Mouse (Mus musculus) gastrocnemius, adult 2 months (tissue): ENCODE measurements at regions not wholly inside any gene's neighbourhood (a gene's known extent, or its start where the extent isn't known, plus 50 kb on each side); places are given as distances from the start of the nearest gene placed in this dataset.

Experiments
- DNase-seq: peaks from one replicate; pipeline ENCODE4 v3.0.0; 2022
- H3K27ac ChIP-seq: fragments of 200-600 bp; 2 replicates; pipeline ENCODE4 v1.8.1; 2022; ENCODE audit warnings: mild to moderate bottlenecking
- H3K4me3 ChIP-seq: fragments of 200-600 bp; 2 replicates; pipeline ENCODE4 v1.8.1; 2022; ENCODE audit warnings: mild to moderate bottlenecking, moderate library complexity
- CTCF ChIP-seq: fragments of 200-600 bp; IDR thresholded peaks from 2 replicates; pipeline ENCODE4 v1.8.1; 2022; ENCODE audit warnings: antibody characterized with exemption, mild to moderate bottlenecking, moderate library complexity
- intact Hi-C: fragments of 180-260 bp; cut with DNase I; formaldehyde crosslinking; loops from one replicate; pipeline ENCODE4 v1.15.1; 2025

DNA sequence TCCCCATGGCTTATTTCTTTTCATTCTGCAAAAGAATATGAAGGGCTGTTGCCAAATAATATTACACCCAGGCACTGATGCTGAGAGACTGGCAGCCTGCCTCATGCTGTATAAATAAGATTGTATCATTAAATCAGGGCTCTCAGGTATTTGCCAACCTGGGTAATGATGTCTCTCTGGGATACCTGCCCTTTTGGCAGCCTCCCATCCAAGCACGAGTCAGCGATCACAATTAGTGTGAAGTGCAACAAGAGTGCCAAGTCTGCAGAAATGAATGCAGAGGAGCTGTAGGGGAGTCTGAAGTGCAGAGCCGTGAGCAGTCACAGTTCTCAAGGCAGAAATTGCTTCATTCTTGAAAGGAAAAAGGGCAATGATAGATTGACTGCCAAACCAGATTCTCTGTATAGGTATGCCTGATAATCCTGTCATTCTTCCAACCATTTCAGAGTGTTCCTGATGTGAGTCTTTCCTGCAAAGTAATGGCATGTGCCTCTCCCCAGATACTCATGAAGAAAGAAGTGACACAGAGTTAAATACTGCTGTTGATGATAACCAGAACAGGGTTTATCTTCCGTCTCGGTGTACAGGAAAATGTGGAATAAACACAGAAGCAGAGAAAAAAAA lies 1241.6 kb downstream of the Mat2b start:
- DNase-seq = no peak
- intact Hi-C loops = no loop called here
- no peak overlapping the region for H3K27ac ChIP-seq
- H3K4me3 ChIP-seq = no peak overlapping the region
- TF ChIP-seq CTCF = no peak

DNA sequence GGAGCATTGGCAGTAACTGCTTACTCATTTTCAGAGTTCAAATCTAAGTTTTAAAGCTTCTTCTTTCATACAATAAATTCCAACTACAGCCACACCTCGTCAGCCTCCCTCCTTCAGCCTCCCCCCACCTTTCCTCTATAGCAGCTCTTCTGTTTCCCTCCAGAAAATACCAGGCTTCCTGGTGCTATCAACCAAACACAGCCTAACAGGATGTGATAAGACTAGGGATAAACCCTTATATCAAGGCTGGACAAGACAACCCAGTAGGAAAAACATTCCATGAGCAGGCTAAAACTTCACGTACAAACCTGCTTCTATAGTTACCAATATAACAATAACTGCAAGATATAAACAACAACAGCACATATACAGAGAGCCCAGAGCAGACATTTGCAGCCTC lies 1248.6 kb downstream of the Mat2b start:
- Histone ChIP-seq H3K27ac (no peak overlapping the region), H3K4me3 (no peak overlapping the region)
- TF ChIP-seq CTCF = no peak
- intact Hi-C loops = no loop called here
- DNase-seq = no peak

DNA sequence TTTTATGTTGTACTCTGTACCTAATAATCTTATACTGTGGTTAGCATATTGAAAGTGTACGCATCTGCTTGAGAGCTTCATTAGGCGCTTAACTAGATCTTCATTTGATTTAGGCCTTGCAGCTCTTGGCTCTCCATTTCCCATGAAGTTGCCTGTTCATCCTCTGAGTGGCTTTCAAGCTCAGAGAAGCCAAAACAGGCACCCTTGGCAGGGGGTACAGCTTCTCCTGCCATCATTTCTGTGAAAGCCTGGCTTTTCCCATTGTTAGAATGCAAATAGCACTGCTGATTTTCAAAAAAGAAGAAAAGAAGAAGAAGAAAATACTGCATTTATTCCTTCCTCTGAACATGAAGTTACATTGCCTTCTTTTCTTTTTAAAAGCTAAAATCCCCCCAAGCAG lies 1283.3 kb downstream of the Mat2b start:
- Histone ChIP-seq H3K27ac (no peak overlapping the region), H3K4me3 (no peak overlapping the region)
- TF ChIP-seq CTCF = no peak
- DNase-seq = no peak
- intact Hi-C loops = no loop called here

DNA sequence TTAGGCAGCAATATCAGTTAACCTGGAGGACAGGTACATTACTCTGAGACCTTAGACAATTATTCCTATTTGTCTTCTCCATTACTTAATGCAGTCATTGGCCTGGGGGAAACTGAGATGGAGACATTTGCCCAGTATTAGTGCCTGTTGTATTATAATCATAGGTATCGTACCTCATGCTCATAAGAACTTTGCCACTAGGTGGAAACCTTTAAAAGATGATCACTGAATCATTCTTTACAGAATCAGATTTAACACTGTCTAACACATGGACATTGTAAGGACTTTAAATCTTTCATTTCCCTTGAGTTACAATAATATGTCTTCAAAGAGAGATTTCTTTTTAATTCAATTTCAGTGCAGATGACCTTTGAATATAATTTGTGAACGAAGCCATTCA lies 1283.8 kb downstream of the Mat2b start:
- Histone ChIP-seq H3K4me3 (no peak overlapping the region), H3K27ac (no peak overlapping the region)
- intact Hi-C loops = no loop called here
- no peak for DNase-seq
- no peak for TF ChIP-seq CTCF

DNA sequence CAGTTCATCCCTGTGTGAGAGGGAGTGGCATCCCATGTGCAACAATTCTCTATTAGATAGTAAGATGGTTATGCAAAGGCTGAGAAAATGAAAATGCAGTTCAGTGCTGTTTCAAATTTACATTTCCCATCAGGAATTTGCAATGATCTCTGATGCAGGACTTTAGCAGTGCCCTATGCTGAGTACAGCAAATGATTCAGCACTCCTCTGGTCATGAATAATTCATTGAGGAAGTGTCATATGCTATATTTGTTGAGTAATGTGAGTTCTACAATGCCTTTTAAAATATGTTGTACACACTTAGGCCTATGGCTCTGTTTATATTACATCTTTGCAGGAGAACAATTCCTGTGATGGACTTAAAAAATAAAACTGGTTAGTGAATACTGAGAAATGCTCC lies 1330.2 kb downstream of the Mat2b start:
- no peak for DNase-seq
- no peak overlapping the region for H3K4me3 ChIP-seq
- intact Hi-C loops = no loop called here
- H3K27ac ChIP-seq = no peak overlapping the region
- TF ChIP-seq CTCF = no peak

DNA sequence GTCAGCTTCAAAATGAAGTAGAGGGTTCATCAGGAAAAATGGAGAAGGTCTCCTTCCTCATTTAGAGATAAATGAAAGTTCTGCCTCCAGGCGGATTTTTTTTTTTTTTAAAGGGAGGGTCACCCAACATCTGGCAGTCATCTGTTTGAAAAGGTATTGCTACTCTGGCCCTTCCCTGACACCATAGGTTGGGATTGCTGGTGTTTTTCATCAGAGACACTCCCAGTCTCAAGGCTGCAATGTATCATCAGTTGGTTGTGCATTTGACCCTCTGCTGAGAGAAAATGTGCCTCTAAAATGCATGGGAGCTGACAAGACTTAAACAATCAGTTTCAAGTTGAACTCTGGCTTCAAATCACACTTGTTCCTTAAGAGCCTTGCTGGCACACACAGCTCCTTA lies 1344.4 kb downstream of the Mat2b start:
- no peak overlapping the region for H3K27ac ChIP-seq
- intact Hi-C loops = no loop called here
- no peak for TF ChIP-seq CTCF
- DNase-seq = no peak
- no peak overlapping the region for H3K4me3 ChIP-seq
